Mouse (Mus musculus): ENCODE results near the gene Wnt1. TPM values are rescaled to one million over a fixed set of nuclear protein-coding genes. Genes with fewer than 3 reads are reported as not detected.

Gene Wnt1
- polyA plus RNA-seq, 1 experiment, result not detected

DNA sequence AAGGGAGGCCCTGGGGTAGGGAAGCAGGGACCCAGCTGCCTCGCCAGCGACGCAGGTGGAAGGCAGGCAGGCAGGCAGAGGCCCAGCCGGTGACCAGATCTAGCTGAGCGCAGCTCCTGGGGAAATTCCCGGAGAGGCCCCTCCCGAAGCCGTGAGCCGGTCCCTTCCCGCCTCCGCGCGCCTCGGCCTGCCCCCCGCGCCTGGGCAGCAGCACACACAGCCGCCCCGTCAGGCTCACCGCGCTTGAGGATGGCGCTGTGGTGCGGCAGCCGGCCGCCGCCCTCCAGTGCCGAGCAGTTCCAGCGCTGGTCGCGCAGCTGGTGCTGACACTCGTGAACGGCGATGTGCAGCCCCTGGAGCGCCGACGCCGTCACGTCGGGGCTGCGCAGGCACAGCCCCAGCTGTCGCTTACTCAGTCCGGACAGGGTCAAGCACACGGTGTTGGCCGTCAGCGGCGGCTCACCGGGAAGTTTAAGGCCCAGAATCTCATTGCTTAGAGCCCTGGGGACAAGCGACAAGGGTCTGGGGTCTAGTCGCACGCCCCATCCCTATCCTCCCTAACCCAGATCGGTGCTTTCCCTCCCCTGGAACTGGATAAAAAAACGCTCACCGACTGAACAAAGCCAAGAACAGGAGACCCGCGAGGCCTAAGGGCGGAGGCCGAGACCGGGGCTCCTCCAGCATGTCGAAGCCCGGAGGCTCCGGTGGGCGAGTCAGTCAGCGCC, 13.2 kb upstream of the Wnt1 start:
- TF ChIP-seq TAL1 (IDR thresholded peaks at IDR 0.05; ENCODE audit: low read length) (no peak), GATA1 (IDR thresholded peaks at IDR 0.05; ENCODE audit: low read length) (no peak)
- Histone ChIP-seq H3K4me1 (ENCODE audit: control insufficient read depth) (peaks cover 19% of the 10 kb centered on the region), H3K9me3 (ENCODE audit: control insufficient read depth, low read length) (peaks cover 9% of the 10 kb centered on the region; the same call in 1 of the 2 replicates), H3K4me3 (replicated peaks) (no peak overlapping the region), H3K27me3 (ENCODE audit: control insufficient read depth) (peaks cover 100% of the 10 kb centered on the region), H3K36me3 (ENCODE audit: control insufficient read depth) (no peaks in the 10 kb centered on the region)

DNA sequence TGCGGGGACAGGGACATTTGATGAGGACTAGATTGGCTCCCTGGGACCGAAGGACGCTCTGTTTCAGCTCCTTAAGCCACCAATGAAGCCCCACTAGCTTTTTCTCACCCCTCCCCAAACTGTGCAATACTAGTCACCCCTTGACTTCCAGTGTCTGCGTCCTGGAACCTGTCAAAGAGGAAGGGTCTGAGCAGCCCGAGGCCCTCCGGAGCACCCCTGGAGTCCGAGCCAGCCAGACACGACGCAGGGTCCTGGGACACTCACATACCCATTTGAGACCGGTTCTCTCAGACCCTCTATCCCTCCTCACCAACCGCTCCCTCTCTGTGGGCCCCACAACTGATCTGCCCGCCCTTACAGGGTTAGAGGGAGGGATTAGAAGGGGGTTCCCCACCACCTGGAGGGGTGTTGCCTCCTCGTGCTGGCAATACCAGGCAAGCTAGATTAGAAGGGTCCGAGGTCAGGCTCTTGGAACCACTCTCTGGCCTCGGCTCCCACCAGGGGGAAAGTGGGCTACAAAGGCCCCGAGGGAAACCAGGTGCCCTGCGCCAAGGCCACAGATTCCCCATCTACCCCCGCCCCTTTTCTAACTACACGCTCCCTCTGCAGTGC, 12.5 kb upstream of the Wnt1 start:
- peaks cover 18% of the 10 kb centered on the region for H3K4me1 ChIP-seq (ENCODE audit: control insufficient read depth)
- peaks cover 100% of the 10 kb centered on the region for H3K27me3 ChIP-seq (ENCODE audit: control insufficient read depth)
- TF ChIP-seq GATA1 (IDR thresholded peaks at IDR 0.05; ENCODE audit: low read length) (no peak), TAL1 (IDR thresholded peaks at IDR 0.05; ENCODE audit: low read length) (no peak)
- peaks cover 9% of the 10 kb centered on the region; the same call in 1 of the 2 replicates for H3K9me3 ChIP-seq (ENCODE audit: control insufficient read depth, low read length)
- no peak overlapping the region for H3K4me3 ChIP-seq (replicated peaks)
- no peaks in the 10 kb centered on the region for H3K36me3 ChIP-seq (ENCODE audit: control insufficient read depth)

DNA sequence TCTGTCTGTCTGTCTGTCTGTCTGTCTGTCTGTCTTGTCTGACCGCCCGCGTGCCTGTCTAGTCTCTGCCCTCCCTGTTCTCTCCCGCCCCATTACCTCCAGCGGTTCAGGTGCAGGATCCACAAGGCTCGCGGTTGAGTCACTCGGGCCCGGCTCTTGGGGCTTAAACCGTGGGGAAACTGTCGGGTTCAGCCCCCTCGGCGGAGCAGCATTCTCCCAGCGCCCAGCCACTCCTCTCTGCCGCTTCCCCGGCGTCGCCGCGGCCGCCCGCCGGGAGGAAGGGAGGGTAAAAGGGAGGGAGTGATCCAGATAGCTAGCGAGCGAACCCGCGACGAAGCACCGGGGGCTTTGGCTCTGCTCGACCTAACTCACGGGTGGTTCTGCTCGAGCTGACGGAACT, 11.9 kb upstream of the Wnt1 start, which contains the start of gene Wnt10b:
TSS of gene Wnt10b (minus strand) at position 389 of the 400 bp plus-strand sequence.
- TF ChIP-seq TAL1 (IDR thresholded peaks at IDR 0.05; ENCODE audit: low read length) (no peak), GATA1 (IDR thresholded peaks at IDR 0.05; ENCODE audit: low read length) (no peak)
- H3K36me3 ChIP-seq (ENCODE audit: control insufficient read depth), result no peaks in the 10 kb centered on the region
- peaks cover 9% of the 10 kb centered on the region; the same call in 1 of the 2 replicates for H3K9me3 ChIP-seq (ENCODE audit: control insufficient read depth, low read length)
- no peak within 1 kb of the TSS for H3K4me3 ChIP-seq (replicated peaks)
- peaks cover 11% of the 10 kb centered on the region for H3K4me1 ChIP-seq (ENCODE audit: control insufficient read depth)
- H3K27me3 ChIP-seq (ENCODE audit: control insufficient read depth), result peaks cover 98% of the 10 kb centered on the region

- Histone ChIP-seq H3K4me3 (replicated peaks) (no peak overlapping the region), H3K4me1 (ENCODE audit: control insufficient read depth) (peaks cover 7% of the 10 kb centered on the region), H3K9me3 (ENCODE audit: control insufficient read depth, low read length) (peaks cover 9% of the 10 kb centered on the region; the same call in 1 of the 2 replicates), H3K27me3 (ENCODE audit: control insufficient read depth) (peaks cover 96% of the 10 kb centered on the region), H3K36me3 (ENCODE audit: control insufficient read depth) (no peaks in the 10 kb centered on the region)
- TF ChIP-seq TAL1 (IDR thresholded peaks at IDR 0.05; ENCODE audit: low read length) (no peak), GATA1 (IDR thresholded peaks at IDR 0.05; ENCODE audit: low read length) (no peak)
Observed at GRCm38 (mm10) chr15:98778191-98778770, 11.4 kb upstream of the Wnt1 start.

DNA sequence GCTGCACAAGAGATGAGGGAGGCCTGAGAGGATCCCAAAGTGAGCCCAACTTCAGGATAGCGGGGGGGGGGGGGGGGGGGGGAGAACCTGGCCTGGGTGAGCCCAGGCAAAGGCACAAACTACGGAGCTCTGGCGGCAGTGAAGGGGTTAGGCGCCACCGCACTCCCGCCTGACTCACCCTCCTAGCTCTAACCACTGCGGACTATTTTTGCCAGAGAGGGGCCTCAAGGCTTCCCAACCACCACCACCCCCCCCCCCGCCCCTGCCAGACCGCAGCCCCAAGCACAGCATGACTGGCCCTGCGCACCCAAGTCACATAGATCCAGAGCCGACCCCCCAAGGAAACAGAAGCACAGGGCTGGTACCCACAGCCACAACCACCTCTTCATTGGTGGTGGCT, 10.9 kb upstream of the Wnt1 start:
- Histone ChIP-seq H3K36me3 (ENCODE audit: control insufficient read depth) (no peaks in the 10 kb centered on the region), H3K4me3 (replicated peaks) (no peak overlapping the region)

GRCm38 (mm10) chr15:98780075-98780474, 9.6 kb upstream of the Wnt1 start:
- Histone ChIP-seq H3K4me1 (ENCODE audit: control insufficient read depth) (peaks cover 5% of the 10 kb centered on the region), H3K27me3 (ENCODE audit: control insufficient read depth) (peaks cover 82% of the 10 kb centered on the region), H3K9me3 (ENCODE audit: control insufficient read depth, low read length) (peaks cover 9% of the 10 kb centered on the region; the same call in 1 of the 2 replicates), H3K36me3 (ENCODE audit: control insufficient read depth) (no peaks in the 10 kb centered on the region), H3K4me3 (replicated peaks) (no peak overlapping the region)
- TF ChIP-seq TAL1 (IDR thresholded peaks at IDR 0.05; ENCODE audit: low read length) (no peak), GATA1 (IDR thresholded peaks at IDR 0.05; ENCODE audit: low read length) (no peak)

More for the DNA sequence above, 10.9 kb upstream of the Wnt1 start:
- TF ChIP-seq TAL1 (IDR thresholded peaks at IDR 0.05; ENCODE audit: low read length) (no peak), GATA1 (IDR thresholded peaks at IDR 0.05; ENCODE audit: low read length) (no peak)
- peaks cover 90% of the 10 kb centered on the region for H3K27me3 ChIP-seq (ENCODE audit: control insufficient read depth)
- peaks cover 6% of the 10 kb centered on the region for H3K4me1 ChIP-seq (ENCODE audit: control insufficient read depth)
- H3K9me3 ChIP-seq (ENCODE audit: control insufficient read depth, low read length), result peaks cover 9% of the 10 kb centered on the region; the same call in 1 of the 2 replicates

DNA sequence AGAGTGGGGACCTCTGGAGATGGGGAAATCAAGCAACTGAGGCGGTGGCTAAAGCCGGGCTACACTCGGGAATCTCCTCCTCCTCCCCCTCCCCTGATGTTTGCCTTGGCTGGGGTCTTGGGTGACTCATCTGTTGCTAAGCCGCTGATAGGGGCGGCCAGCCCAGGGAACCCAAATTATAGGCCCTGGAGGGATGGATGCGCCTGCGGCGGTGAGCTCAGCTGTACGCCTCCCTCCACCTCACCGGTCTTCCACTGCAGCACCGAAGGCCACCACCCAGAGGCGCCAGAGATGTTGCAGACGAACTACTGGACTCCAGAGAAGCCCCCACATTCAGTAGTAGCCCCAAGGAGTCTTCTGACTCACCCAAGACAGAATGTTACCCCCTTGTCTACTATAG, 9.1 kb upstream of the Wnt1 start:
- Histone ChIP-seq H3K27me3 (ENCODE audit: control insufficient read depth) (peaks cover 80% of the 10 kb centered on the region), H3K4me3 (replicated peaks) (no peak overlapping the region), H3K9me3 (ENCODE audit: control insufficient read depth, low read length) (peaks cover 11% of the 10 kb centered on the region; the same call in 1 of the 2 replicates), H3K4me1 (ENCODE audit: control insufficient read depth) (peaks cover 5% of the 10 kb centered on the region), H3K36me3 (ENCODE audit: control insufficient read depth) (no peaks in the 10 kb centered on the region)
- TF ChIP-seq TAL1 (IDR thresholded peaks at IDR 0.05; ENCODE audit: low read length) (no peak), GATA1 (IDR thresholded peaks at IDR 0.05; ENCODE audit: low read length) (no peak)

DNA sequence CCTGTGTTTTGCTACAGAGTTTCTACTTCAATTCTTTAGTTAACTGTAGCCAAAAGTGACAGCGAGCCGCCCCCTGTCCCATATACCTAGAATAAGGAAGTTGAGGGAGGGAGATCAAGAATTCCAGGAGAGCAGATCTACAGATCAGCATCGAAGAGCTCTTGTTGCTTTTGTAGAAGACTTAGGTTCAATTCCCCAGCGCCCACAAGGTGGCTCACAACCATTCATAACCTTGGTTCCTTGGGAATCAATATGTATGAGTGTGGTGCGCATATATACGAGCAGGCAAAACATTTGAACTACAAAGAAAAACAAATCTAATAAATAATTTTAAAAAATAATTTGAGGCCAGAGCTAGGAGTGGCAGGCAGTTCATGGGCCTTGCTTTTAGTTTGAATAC, 8.5 kb upstream of the Wnt1 start:
- no peak overlapping the region for H3K4me3 ChIP-seq (replicated peaks)
- no peak for TF ChIP-seq GATA1 (IDR thresholded peaks at IDR 0.05; ENCODE audit: low read length)
- TF ChIP-seq TAL1 (IDR thresholded peaks at IDR 0.05; ENCODE audit: low read length), result no peak

DNA sequence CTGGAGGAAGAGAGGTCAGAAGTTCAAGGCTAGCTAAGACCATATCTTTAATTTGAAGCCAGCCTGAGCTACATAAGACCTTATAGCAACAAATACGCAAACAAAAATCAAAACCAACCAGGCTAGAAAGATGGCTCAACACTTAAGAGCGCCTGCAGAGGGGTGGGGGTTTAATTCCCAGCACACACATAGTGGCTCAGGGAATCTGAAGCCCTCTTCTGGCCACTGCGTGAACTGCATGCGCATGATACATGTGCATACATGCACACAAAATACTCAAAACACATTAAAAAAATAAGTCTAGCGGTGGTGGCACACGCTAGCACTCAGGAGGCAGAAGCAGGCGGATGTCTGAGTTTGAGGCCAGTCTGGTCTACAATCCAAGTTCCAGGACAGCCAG, 3.9 kb upstream of the Wnt1 start:
- Histone ChIP-seq H3K4me3 (replicated peaks) (no peak overlapping the region), H3K27me3 (ENCODE audit: control insufficient read depth) (peaks cover 72% of the 10 kb centered on the region), H3K4me1 (ENCODE audit: control insufficient read depth) (no peaks in the 10 kb centered on the region), H3K9me3 (ENCODE audit: control insufficient read depth, low read length) (peaks cover 8% of the 10 kb centered on the region; the same call in 1 of the 2 replicates), H3K36me3 (ENCODE audit: control insufficient read depth) (no peaks in the 10 kb centered on the region)
- TF ChIP-seq TAL1 (IDR thresholded peaks at IDR 0.05; ENCODE audit: low read length) (no peak), GATA1 (IDR thresholded peaks at IDR 0.05; ENCODE audit: low read length) (no peak)

More for the DNA sequence above, 8.5 kb upstream of the Wnt1 start:
- Histone ChIP-seq H3K27me3 (ENCODE audit: control insufficient read depth) (peaks cover 79% of the 10 kb centered on the region), H3K36me3 (ENCODE audit: control insufficient read depth) (no peaks in the 10 kb centered on the region), H3K9me3 (ENCODE audit: control insufficient read depth, low read length) (peaks cover 14% of the 10 kb centered on the region; the same call in 1 of the 2 replicates), H3K4me1 (ENCODE audit: control insufficient read depth) (peaks cover 4% of the 10 kb centered on the region)

Data from erythroblast, embryonic 14.5 days (primary cell).